Mouse (Mus musculus) lung, postnatal 0 days (tissue): ENCODE measurements around the gene Fjx1. TPM values are rescaled to one million over a fixed set of nuclear protein-coding genes. Genes with fewer than 3 reads are reported as not detected.

Experiments
- ATAC-seq: fragments of 200-750 bp; cut with Nextera tagmentation; 2 replicates; pipeline ENCODE4 v1.8.0; 2017; ENCODE audit warnings: moderate library complexity
- DNase-seq: peaks from one replicate; pipeline ENCODE4 v3.0.0-alpha.2; 2016; ENCODE audit warnings: low spot score
- H3K27ac ChIP-seq: fragments of 300-500 bp; sonication (generic); 2 replicates; pipeline ENCODE4 v1.5.1; 2014; ENCODE audit warnings: antibody characterized with exemption, mild to moderate bottlenecking, low read length, mixed read lengths
- H3K27me3 ChIP-seq: fragments of 300-500 bp; sonication (generic); replicated peaks from 2 replicates; pipeline ENCODE4 v1.6.1; 2014; ENCODE audit warnings: low read length, mixed read lengths; ENCODE audit not compliant: insufficient read depth
- H3K36me3 ChIP-seq: fragments of 300-500 bp; sonication (generic); 2 replicates; pipeline ENCODE4 v1.6.1; 2014; ENCODE audit warnings: low read length, mixed read lengths; ENCODE audit not compliant: insufficient read depth
- H3K4me1 ChIP-seq: fragments of 300-500 bp; sonication (generic); 2 replicates; pipeline ENCODE4 v1.6.1; 2014; ENCODE audit warnings: antibody characterized with exemption, low read depth, low read length, mixed read lengths; ENCODE audit not compliant: insufficient read depth
- H3K4me2 ChIP-seq: fragments of 300-500 bp; sonication (generic); replicated peaks from 2 replicates; pipeline ENCODE4 v1.6.1; 2014; ENCODE audit warnings: low read depth, mild to moderate bottlenecking, low read length, moderate library complexity, mixed read lengths
- H3K4me3 ChIP-seq: fragments of 300-500 bp; sonication (generic); 2 replicates; pipeline ENCODE4 v1.5.1; 2014; ENCODE audit warnings: low read depth, low read length
- H3K9ac ChIP-seq: fragments of 300-500 bp; sonication (generic); replicated peaks from 2 replicates; pipeline ENCODE4 v1.6.1; 2014; ENCODE audit warnings: low read depth, mild to moderate bottlenecking
- H3K9me3 ChIP-seq: fragments of 300-500 bp; sonication (generic); 2 replicates; pipeline ENCODE4 v1.6.1; 2016; ENCODE audit warnings: low read length, mixed read lengths
- CTCF ChIP-seq: IDR thresholded peaks from 2 replicates; pipeline ENCODE4 v1.5.1; 2016; ENCODE audit warnings: antibody characterized with exemption, mild to moderate bottlenecking
- EP300 ChIP-seq: IDR thresholded peaks from 2 replicates; pipeline ENCODE4 v1.6.1; 2016; ENCODE audit warnings: antibody characterized with exemption, mild to moderate bottlenecking, control low read depth
- WGBS: fragments of 180-500 bp; shearing (Covaris S2); extraction: QIAGEN DNeasy Blood & Tissue Kit; methylation state at CpG from one replicate; pipeline ENCODE4 v1.1.7; 2014; 5-methylcytosine and 5-hydroxymethylcytosine counted together
- polyA plus RNA-seq: library from polyadenylated mRNA; unstranded; fragments of >200 nt; fragmentation: Nextera tagmentation; extraction: Ambion mirVana; gene quantifications from 2 replicates; pipeline ENCODE4 v1.2.1, GENCODE M21; 2015

Gene Fjx1
- polyA plus RNA-seq, 1 experiment from 2014 or later, result 7.3 TPM

DNA sequence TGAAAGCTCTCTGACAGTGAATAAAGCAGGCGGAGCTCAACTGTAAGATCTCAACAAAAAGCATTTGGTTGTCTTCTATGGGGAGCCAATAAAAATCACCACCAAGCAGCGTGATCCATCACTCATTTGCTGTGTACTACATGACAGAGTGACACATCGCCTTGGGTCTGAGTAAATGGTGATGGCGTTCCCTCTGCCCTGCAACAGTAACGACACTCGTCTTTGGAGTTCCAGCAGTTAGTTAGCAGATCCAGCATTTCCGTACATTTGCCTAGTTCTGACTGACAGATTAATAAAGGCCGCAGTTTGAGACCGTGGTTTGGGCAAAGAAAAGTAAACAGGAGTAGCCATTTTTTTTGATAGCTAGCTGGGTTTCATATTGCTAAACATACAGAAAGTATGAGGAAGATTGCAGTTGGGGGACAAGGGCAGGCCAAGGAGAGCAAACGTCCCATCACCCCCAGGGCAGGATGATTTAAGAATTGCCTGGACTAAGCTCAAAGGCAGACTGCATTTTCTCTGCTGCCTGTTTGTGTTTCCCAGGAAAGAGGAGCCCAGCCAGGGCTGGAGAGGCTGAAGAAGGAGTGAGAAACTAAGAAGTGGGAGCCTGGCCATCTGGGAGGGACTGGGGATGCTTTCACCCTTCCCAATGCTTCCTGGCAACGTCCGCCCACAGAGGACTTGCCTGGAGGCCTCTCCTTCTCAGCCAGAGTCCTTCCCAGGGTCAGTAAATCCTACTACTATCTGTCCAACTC, 11.5 kb upstream of the Fjx1 start:
- Histone ChIP-seq H3K4me1 (no peaks in the 10 kb centered on the region), H3K4me3 (no peak overlapping the region), H3K9me3 (no peaks in the 10 kb centered on the region), H3K36me3 (no peaks in the 10 kb centered on the region), H3K4me2 (no peak overlapping the region; the same call in 1 of the 2 replicates), H3K9ac (no peak overlapping the region), H3K27me3 (no peaks in the 10 kb centered on the region), H3K27ac (peak overlapping the region; percentile 33; the same call in 1 of the 2 replicates)
- 30% methylated on average over 12 of the region's 12 CpGs for WGBS
- TF ChIP-seq EP300 (no peak), CTCF (no peak)
- DNase-seq (peak; percentile 65), ATAC-seq (peak; percentile 69)

DNA sequence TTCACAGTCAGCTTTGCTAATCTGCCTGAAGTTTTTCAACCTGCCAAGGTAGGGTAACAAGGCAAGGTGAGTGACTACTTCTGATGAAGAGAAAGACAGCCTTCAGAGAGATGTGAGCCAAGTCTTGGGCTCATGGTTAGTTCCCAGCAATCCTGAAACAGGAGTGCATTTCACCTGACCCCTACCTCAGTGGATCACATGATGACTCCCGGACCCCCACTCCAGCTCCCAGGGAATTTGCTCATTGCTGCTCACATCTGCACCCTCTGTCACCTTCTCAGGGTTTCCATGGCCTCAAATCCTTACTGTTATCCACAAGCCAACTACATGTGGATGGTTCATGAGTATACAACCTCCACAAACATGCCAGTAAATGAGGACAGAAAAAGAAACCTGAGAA, 9.2 kb upstream of the Fjx1 start:
- no peaks in the 10 kb centered on the region for H3K4me1 ChIP-seq
- no peak for TF ChIP-seq EP300
- H3K4me2 ChIP-seq, result no peak overlapping the region
- no peak overlapping the region for H3K9ac ChIP-seq
- WGBS, result 95% methylated on average over 1 of the region's 1 CpGs
- no peaks in the 10 kb centered on the region for H3K36me3 ChIP-seq
- no peaks in the 10 kb centered on the region for H3K9me3 ChIP-seq
- ATAC-seq (no peak), DNase-seq (no peak)
- H3K4me3 ChIP-seq, result no peak overlapping the region
- H3K27me3 ChIP-seq, result no peaks in the 10 kb centered on the region
- no peak overlapping the region for H3K27ac ChIP-seq

DNA sequence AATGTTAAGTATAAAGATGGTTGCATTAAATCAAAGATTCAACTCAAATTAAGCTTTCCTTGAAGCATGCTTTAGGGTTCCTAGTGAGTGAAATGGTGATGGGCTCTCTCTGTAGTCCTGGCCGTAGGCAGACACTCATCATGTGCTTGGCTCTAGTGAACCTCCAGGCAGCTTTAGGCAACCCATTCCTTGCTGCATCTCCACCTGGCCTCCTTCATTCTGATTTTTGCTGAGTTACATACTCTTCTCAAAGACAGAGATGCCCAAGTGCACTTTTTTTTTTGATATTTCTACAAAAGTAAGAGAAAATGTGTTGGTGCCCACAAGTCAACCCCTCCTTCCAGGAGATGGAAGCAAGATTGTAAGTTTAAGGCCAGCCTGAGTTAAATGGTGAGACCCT, 2.8 kb upstream of the Fjx1 start:
- no peaks in the 10 kb centered on the region for H3K36me3 ChIP-seq
- H3K4me3 ChIP-seq, result no peak overlapping the region
- H3K27me3 ChIP-seq, result peaks cover 3% of the 10 kb centered on the region; the same call in 1 of the 2 replicates
- TF ChIP-seq CTCF, result no peak
- no peak for TF ChIP-seq EP300
- no peaks in the 10 kb centered on the region for H3K9me3 ChIP-seq
- H3K9ac ChIP-seq, result no peak overlapping the region
- no peak for ATAC-seq
- WGBS, result 83% methylated on average over 1 of the region's 1 CpGs
- DNase-seq, result no peak
- no peak overlapping the region for H3K4me2 ChIP-seq
- no peak overlapping the region for H3K27ac ChIP-seq
- peaks cover 6% of the 10 kb centered on the region for H3K4me1 ChIP-seq

DNA sequence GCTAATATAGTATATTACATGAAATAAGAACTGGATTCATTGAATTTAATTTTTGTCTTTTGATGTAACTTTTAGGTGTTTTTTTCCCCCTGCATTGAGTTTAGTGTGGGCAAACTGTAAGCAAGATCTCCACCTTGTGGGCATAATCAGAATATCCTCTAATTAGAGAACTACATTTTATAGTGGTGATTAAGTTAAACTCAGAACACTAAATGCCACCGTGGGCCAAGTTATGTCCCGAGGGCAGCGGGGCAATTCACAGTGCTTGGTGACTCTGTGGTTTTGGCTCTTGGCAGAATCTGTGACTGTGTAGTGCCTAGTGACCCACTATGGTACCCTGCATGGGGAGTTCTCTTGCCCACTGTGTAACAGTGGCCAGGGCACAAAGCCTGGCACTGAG, 1.1 kb upstream of the Fjx1 start:
- Histone ChIP-seq H3K9ac (no peak overlapping the region), H3K27me3 (peaks cover 3% of the 10 kb centered on the region; the same call in 1 of the 2 replicates), H3K27ac (no peak overlapping the region), H3K9me3 (no peaks in the 10 kb centered on the region), H3K4me2 (no peak overlapping the region), H3K4me1 (peaks cover 9% of the 10 kb centered on the region), H3K4me3 (no peak overlapping the region), H3K36me3 (no peaks in the 10 kb centered on the region)
- TF ChIP-seq EP300, result no peak
- peak; percentile 74 for TF ChIP-seq CTCF
- ATAC-seq, result no peak
- 28% methylated on average over 3 of the region's 3 CpGs for WGBS
- peak; percentile 72 for DNase-seq

DNA sequence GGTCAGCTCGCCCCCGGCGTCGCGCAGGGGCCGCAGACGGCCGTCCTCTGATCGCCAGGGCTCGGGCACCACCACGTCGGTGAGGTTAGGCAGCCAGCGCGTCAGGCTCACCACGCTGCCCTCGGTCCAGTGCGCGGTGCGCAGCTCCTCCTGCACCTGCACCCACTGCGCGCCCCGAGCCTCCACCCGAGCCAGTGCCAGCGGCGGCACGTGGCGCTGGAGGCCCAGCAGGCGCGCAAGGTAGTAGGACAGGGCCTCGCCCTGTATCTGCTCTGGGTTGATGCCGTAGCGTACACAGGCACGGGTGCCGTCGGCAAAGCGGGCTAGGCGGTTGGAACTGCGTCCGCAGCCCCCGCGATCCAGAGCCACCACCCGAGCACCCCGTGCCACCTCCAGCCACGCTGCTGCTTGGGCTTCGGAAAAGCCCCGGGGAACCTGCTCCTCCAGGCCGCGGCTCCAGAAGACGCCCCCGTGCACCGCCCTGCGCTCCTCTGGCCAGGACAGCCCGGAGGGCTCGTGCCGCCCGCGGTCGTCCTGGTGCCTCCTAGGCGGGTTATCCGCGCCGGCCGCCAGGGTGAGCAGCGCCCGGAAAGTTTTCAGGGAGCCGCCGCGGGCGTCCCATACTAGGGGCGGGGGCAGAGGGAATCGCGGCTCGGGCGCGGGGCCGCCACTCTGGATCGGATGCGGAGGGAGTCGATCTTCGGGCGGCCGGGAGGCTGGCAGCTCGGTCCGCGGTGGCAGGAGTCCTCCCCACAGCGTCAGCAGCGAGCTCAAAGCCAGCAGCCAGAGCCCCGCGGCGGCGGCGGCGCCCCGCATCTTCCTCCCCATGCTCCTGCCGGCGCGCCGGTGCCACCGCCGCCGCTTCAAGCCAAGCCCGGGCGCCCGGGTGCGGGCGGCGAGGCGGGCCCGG, 1.3 kb downstream of the Fjx1 start:
- Histone ChIP-seq H3K27me3 (peaks cover 3% of the 10 kb centered on the region; the same call in 1 of the 2 replicates), H3K9me3 (no peaks in the 10 kb centered on the region), H3K4me2 (peak overlapping the region; percentile 99), H3K36me3 (no peaks in the 10 kb centered on the region), H3K27ac (peak overlapping the region; percentile 28), H3K4me3 (peak overlapping the region; percentile 65), H3K9ac (peak overlapping the region; percentile 39), H3K4me1 (peaks cover 9% of the 10 kb centered on the region)
- under 1% methylated on average over 87 of the region's 109 CpGs for WGBS
- DNase-seq (peak; percentile 40), ATAC-seq (peak; percentile 60)
- TF ChIP-seq EP300, result no peak
- TF ChIP-seq CTCF, result peak; percentile 39

DNA sequence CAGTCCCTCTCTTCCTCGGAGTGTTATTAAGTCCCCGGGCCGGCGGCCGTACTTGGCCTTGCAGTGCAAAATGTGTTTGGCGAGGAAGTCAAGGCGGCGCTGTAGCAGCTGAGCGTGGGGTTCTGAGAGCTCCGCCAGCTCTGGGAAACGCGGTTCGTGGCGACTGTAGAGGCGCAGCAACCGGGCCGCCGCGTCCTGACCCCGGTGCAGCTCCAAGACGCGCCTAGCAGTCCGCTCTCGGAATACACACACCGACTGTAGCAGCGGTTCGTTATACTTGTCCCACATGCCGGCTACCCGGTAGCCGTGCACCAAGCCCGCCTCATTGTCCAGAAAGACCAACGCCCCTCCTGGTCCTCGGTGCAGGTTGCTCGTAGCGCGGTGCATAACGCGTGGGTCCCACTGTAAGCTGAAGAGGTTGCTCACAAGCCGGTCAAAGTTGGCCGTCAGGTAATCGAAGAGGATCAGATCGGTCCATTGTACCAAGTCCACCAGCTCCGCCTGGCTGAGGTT, 2.0 kb downstream of the Fjx1 start:
- Histone ChIP-seq H3K9me3 (no peaks in the 10 kb centered on the region), H3K4me3 (peak overlapping the region; percentile 65), H3K4me1 (peaks cover 9% of the 10 kb centered on the region), H3K36me3 (no peaks in the 10 kb centered on the region), H3K4me2 (peak overlapping the region; percentile 99), H3K27ac (no peak overlapping the region), H3K27me3 (peaks cover 3% of the 10 kb centered on the region; the same call in 1 of the 2 replicates), H3K9ac (peak overlapping the region; percentile 39; the same call in 1 of the 2 replicates)
- WGBS, result 1% methylated on average over 43 of the region's 43 CpGs
- ATAC-seq (peak; percentile 23; the same call in 1 of the 2 replicates), DNase-seq (peak; percentile 57)
- peak; percentile 38 for TF ChIP-seq CTCF
- no peak for TF ChIP-seq EP300
